Mouse (Mus musculus) midbrain, embryonic 12.5 days (tissue): ENCODE data around the gene Cdh4. TPM values are rescaled to one million over a fixed set of nuclear protein-coding genes. Genes with fewer than 3 reads are reported as not detected.

Experiments
- ATAC-seq: fragments of 200-750 bp; cut with Nextera tagmentation; 2 replicates; pipeline ENCODE4 v1.8.0; 2017; ENCODE audit warnings: low read depth, moderate TSS enrichment, moderate library complexity; ENCODE audit not compliant: low FRiP score
- H3K27ac ChIP-seq: fragments of 300-500 bp; sonication (generic); replicated peaks from 2 replicates; pipeline ENCODE4 v1.5.1; 2016; ENCODE audit warnings: mild to moderate bottlenecking
- H3K27me3 ChIP-seq: fragments of 300-500 bp; sonication (generic); 2 replicates; pipeline ENCODE4 v1.6.1; 2016; ENCODE audit warnings: mild to moderate bottlenecking
- H3K36me3 ChIP-seq: fragments of 300-500 bp; sonication (generic); 2 replicates; pipeline ENCODE4 v1.6.1; 2016
- H3K4me1 ChIP-seq: fragments of 300-500 bp; sonication (generic); 2 replicates; pipeline ENCODE4 v1.6.1; 2016
- H3K4me2 ChIP-seq: fragments of 300-500 bp; sonication (generic); replicated peaks from 2 replicates; pipeline ENCODE4 v1.6.1; 2016; ENCODE audit warnings: mild to moderate bottlenecking, moderate library complexity
- H3K4me3 ChIP-seq: fragments of 300-500 bp; sonication (generic); 2 replicates; pipeline ENCODE4 v1.5.1; 2016; ENCODE audit warnings: mild to moderate bottlenecking
- H3K9ac ChIP-seq: fragments of 300-500 bp; sonication (generic); replicated peaks from 2 replicates; pipeline ENCODE4 v1.6.1; 2016; ENCODE audit warnings: mild to moderate bottlenecking, moderate library complexity
- H3K9me3 ChIP-seq: fragments of 300-500 bp; sonication (generic); 2 replicates; pipeline ENCODE4 v1.6.1; 2016; ENCODE audit warnings: mild to moderate bottlenecking
- WGBS: fragments of 180-500 bp; shearing (Covaris S2); methylation state at CpG from one replicate; pipeline ENCODE4 v1.1.7; 2016; 5-methylcytosine and 5-hydroxymethylcytosine counted together
- polyA plus RNA-seq: library from polyadenylated mRNA; unstranded; fragments of >200 nt; fragmentation: Nextera tagmentation; extraction: Ambion mirVana; gene quantifications from 2 replicates; pipeline ENCODE4 v1.2.1, GENCODE M21; 2016

Cdh4 gene
- polyA plus RNA-seq, 1 experiment from 2014 or later = 18.2 TPM

GRCm38 (mm10) chr2:179659254-179659653 is 217.0 kb downstream of the Cdh4 start:
- Histone ChIP-seq H3K9me3 (no peaks in the 10 kb centered on the region), H3K4me3 (no peak overlapping the region), H3K4me1 (peaks cover 27% of the 10 kb centered on the region), H3K4me2 (no peak overlapping the region), H3K9ac (no peak overlapping the region), H3K36me3 (no peaks in the 10 kb centered on the region), H3K27me3 (peaks cover 74% of the 10 kb centered on the region), H3K27ac (no peak overlapping the region)
- WGBS = 91% methylated on average over 1 of the region's 1 CpGs
- ATAC-seq = no peak

- Histone ChIP-seq H3K27me3 (peaks cover 87% of the 10 kb centered on the region), H3K9me3 (no peaks in the 10 kb centered on the region), H3K36me3 (no peaks in the 10 kb centered on the region), H3K4me1 (peaks cover 36% of the 10 kb centered on the region), H3K27ac (no peak overlapping the region), H3K9ac (no peak overlapping the region), H3K4me3 (peak overlapping the region; percentile 21), H3K4me2 (peak overlapping the region; percentile 45)
- peak; percentile 59 for ATAC-seq
- WGBS = 5% methylated on average over 20 of the region's 20 CpGs
Measured at GRCm38 (mm10) chr2:179661998-179662714, 219.9 kb downstream of the Cdh4 start.

- H3K9ac ChIP-seq = no peak overlapping the region
- no peak overlapping the region for H3K27ac ChIP-seq
- H3K4me3 ChIP-seq = peak overlapping the region; percentile 21; the same call in 1 of the 2 replicates
- 12% methylated on average over 9 of the region's 9 CpGs for WGBS
- ATAC-seq = 0 out of 2 replicates have a peak, but pooled peaks have one; percentile 50
- no peaks in the 10 kb centered on the region for H3K9me3 ChIP-seq
- H3K36me3 ChIP-seq = no peaks in the 10 kb centered on the region
- H3K4me2 ChIP-seq = peak overlapping the region; percentile 45
- H3K27me3 ChIP-seq = peaks cover 87% of the 10 kb centered on the region
- H3K4me1 ChIP-seq = peaks cover 36% of the 10 kb centered on the region
Measured at GRCm38 (mm10) chr2:179662739-179663138, 220.5 kb downstream of the Cdh4 start.

- H3K4me2 ChIP-seq = no peak overlapping the region
- no peak overlapping the region for H3K4me3 ChIP-seq
- H3K4me1 ChIP-seq = peaks cover 39% of the 10 kb centered on the region
- H3K9ac ChIP-seq = no peak overlapping the region
- peaks cover 86% of the 10 kb centered on the region for H3K27me3 ChIP-seq
- ATAC-seq = no peak
- no peak overlapping the region for H3K27ac ChIP-seq
- no peaks in the 10 kb centered on the region for H3K9me3 ChIP-seq
- WGBS = 33% methylated on average over 9 of the region's 9 CpGs
- no peaks in the 10 kb centered on the region for H3K36me3 ChIP-seq
Measured at GRCm38 (mm10) chr2:179663652-179664051, 221.4 kb downstream of the Cdh4 start.

- H3K27ac ChIP-seq = no peak overlapping the region
- no peak overlapping the region for H3K9ac ChIP-seq
- WGBS = 78% methylated on average over 13 of the region's 13 CpGs
- H3K4me1 ChIP-seq = peaks cover 44% of the 10 kb centered on the region
- no peak overlapping the region for H3K4me3 ChIP-seq
- no peak overlapping the region for H3K4me2 ChIP-seq
- ATAC-seq = peak; percentile 20; the same call in 1 of the 2 replicates
- H3K36me3 ChIP-seq = no peaks in the 10 kb centered on the region
- no peaks in the 10 kb centered on the region for H3K9me3 ChIP-seq
- peaks cover 86% of the 10 kb centered on the region for H3K27me3 ChIP-seq
Measured at GRCm38 (mm10) chr2:179664171-179664608, 222.0 kb downstream of the Cdh4 start.

- peaks cover 34% of the 10 kb centered on the region for H3K4me1 ChIP-seq
- H3K9me3 ChIP-seq = no peaks in the 10 kb centered on the region
- no peak overlapping the region for H3K9ac ChIP-seq
- ATAC-seq = no peak
- 40% methylated on average over 10 of the region's 10 CpGs for WGBS
- peaks cover 55% of the 10 kb centered on the region for H3K27me3 ChIP-seq
- no peaks in the 10 kb centered on the region for H3K36me3 ChIP-seq
- H3K4me3 ChIP-seq = no peak overlapping the region
- H3K27ac ChIP-seq = no peak overlapping the region
- H3K4me2 ChIP-seq = no peak overlapping the region
Measured at GRCm38 (mm10) chr2:179670689-179671088, 228.5 kb downstream of the Cdh4 start.

GRCm38 (mm10) chr2:179679866-179680265 is 237.6 kb downstream of the Cdh4 start:
- 75% methylated on average over 5 of the region's 5 CpGs for WGBS

GRCm38 (mm10) chr2:179681386-179681785 is 239.2 kb downstream of the Cdh4 start:
- ATAC-seq = no peak
- H3K9ac ChIP-seq = no peak overlapping the region
- H3K4me3 ChIP-seq = no peak overlapping the region
- WGBS = 79% methylated on average over 1 of the region's 1 CpGs
- no peaks in the 10 kb centered on the region for H3K4me1 ChIP-seq
- H3K27me3 ChIP-seq = peaks cover 9% of the 10 kb centered on the region
- no peak overlapping the region for H3K4me2 ChIP-seq
- H3K36me3 ChIP-seq = no peaks in the 10 kb centered on the region
- H3K27ac ChIP-seq = no peak overlapping the region
- H3K9me3 ChIP-seq = no peaks in the 10 kb centered on the region

More at GRCm38 (mm10) chr2:179679866-179680265, 237.6 kb downstream of the Cdh4 start:
- Histone ChIP-seq H3K4me3 (no peak overlapping the region), H3K4me2 (no peak overlapping the region), H3K4me1 (no peaks in the 10 kb centered on the region), H3K27me3 (peaks cover 9% of the 10 kb centered on the region), H3K9ac (no peak overlapping the region), H3K9me3 (no peaks in the 10 kb centered on the region), H3K36me3 (no peaks in the 10 kb centered on the region), H3K27ac (no peak overlapping the region)
- no peak for ATAC-seq

- ATAC-seq = no peak
- 53% methylated on average over 12 of the region's 12 CpGs for WGBS
Measured at GRCm38 (mm10) chr2:179687243-179687681, 245.0 kb downstream of the Cdh4 start.

GRCm38 (mm10) chr2:179688976-179689375 is 246.7 kb downstream of the Cdh4 start:
- no peaks in the 10 kb centered on the region for H3K9me3 ChIP-seq
- H3K36me3 ChIP-seq = no peaks in the 10 kb centered on the region
- 85% methylated on average over 5 of the region's 5 CpGs for WGBS
- H3K27me3 ChIP-seq = peaks cover 12% of the 10 kb centered on the region
- H3K4me1 ChIP-seq = peaks cover 7% of the 10 kb centered on the region; the same call in 1 of the 2 replicates
- no peak overlapping the region for H3K9ac ChIP-seq
- H3K4me3 ChIP-seq = no peak overlapping the region
- no peak overlapping the region for H3K27ac ChIP-seq
- H3K4me2 ChIP-seq = no peak overlapping the region
- no peak for ATAC-seq

More at GRCm38 (mm10) chr2:179687243-179687681, 245.0 kb downstream of the Cdh4 start:
- Histone ChIP-seq H3K4me1 (peaks cover 7% of the 10 kb centered on the region; the same call in 1 of the 2 replicates), H3K4me2 (no peak overlapping the region), H3K9ac (no peak overlapping the region), H3K36me3 (no peaks in the 10 kb centered on the region), H3K27ac (0 out of 2 replicates have a peak overlapping the region, but pooled peaks have one; percentile 35), H3K9me3 (no peaks in the 10 kb centered on the region), H3K4me3 (no peak overlapping the region), H3K27me3 (peaks cover 8% of the 10 kb centered on the region)

GRCm38 (mm10) chr2:179689761-179690160 is 247.5 kb downstream of the Cdh4 start:
- Histone ChIP-seq H3K27ac (no peak overlapping the region), H3K4me3 (no peak overlapping the region), H3K4me1 (peaks cover 15% of the 10 kb centered on the region), H3K36me3 (no peaks in the 10 kb centered on the region), H3K4me2 (no peak overlapping the region), H3K9ac (no peak overlapping the region), H3K27me3 (peaks cover 12% of the 10 kb centered on the region), H3K9me3 (no peaks in the 10 kb centered on the region)
- ATAC-seq = no peak; the same call in 1 of the 2 replicates
- WGBS = 78% methylated on average over 3 of the region's 3 CpGs

- Histone ChIP-seq H3K9ac (no peak overlapping the region), H3K36me3 (no peaks in the 10 kb centered on the region), H3K4me3 (no peak overlapping the region), H3K27me3 (peaks cover 12% of the 10 kb centered on the region; the same call in 1 of the 2 replicates), H3K4me1 (peaks cover 18% of the 10 kb centered on the region), H3K27ac (no peak overlapping the region), H3K9me3 (no peaks in the 10 kb centered on the region), H3K4me2 (no peak overlapping the region)
- 57% methylated on average over 7 of the region's 7 CpGs for WGBS
- ATAC-seq = no peak
Measured at GRCm38 (mm10) chr2:179690571-179690970, 248.3 kb downstream of the Cdh4 start.
